Mouse (Mus musculus) midbrain, embryonic 15.5 days (tissue): Measurements from ENCODE around the gene Abcd4. TPM values are rescaled to one million over a fixed set of nuclear protein-coding genes. Genes with fewer than 3 reads are reported as not detected.

Source experiments
- ATAC-seq: fragments of 200-750 bp; cut with Nextera tagmentation; replicated peaks from 2 replicates; pipeline ENCODE4 v1.8.0; 2017; ENCODE audit warnings: moderate TSS enrichment
- H3K27ac ChIP-seq: fragments of 300-500 bp; sonication (generic); 2 replicates; pipeline ENCODE4 v1.5.1; 2015; ENCODE audit warnings: mild to moderate bottlenecking, inconsistent platforms
- H3K27me3 ChIP-seq: fragments of 300-500 bp; sonication (generic); replicated peaks from 2 replicates; pipeline ENCODE4 v1.6.1; 2015; ENCODE audit warnings: inconsistent platforms
- H3K36me3 ChIP-seq: fragments of 300-500 bp; sonication (generic); replicated peaks from 2 replicates; pipeline ENCODE4 v1.6.1; 2015; ENCODE audit warnings: inconsistent platforms
- H3K4me1 ChIP-seq: fragments of 300-500 bp; sonication (generic); 2 replicates; pipeline ENCODE4 v1.6.1; 2015; ENCODE audit warnings: inconsistent platforms
- H3K4me2 ChIP-seq: fragments of 300-500 bp; sonication (generic); 2 replicates; pipeline ENCODE4 v1.6.1; 2015; ENCODE audit warnings: inconsistent platforms, mild to moderate bottlenecking, moderate library complexity
- H3K4me3 ChIP-seq: fragments of 300-500 bp; sonication (generic); 2 replicates; pipeline ENCODE4 v1.5.1; 2015; ENCODE audit warnings: mild to moderate bottlenecking, inconsistent platforms
- H3K9ac ChIP-seq: fragments of 300-500 bp; sonication (generic); 2 replicates; pipeline ENCODE4 v1.6.1; 2015; ENCODE audit warnings: mild to moderate bottlenecking, inconsistent platforms
- H3K9me3 ChIP-seq: fragments of 300-500 bp; sonication (generic); 2 replicates; pipeline ENCODE4 v1.6.1; 2016; ENCODE audit warnings: inconsistent platforms
- WGBS: fragments of 180-500 bp; shearing (Covaris S2); methylation state at CpG from one replicate; pipeline ENCODE4 v1.1.7; 2015; ENCODE audit warnings: mixed read lengths; 5-methylcytosine and 5-hydroxymethylcytosine counted together
- polyA plus RNA-seq: library from polyadenylated mRNA; unstranded; fragments of >200 nt; fragmentation: Nextera tagmentation; extraction: Ambion mirVana; gene quantifications from 2 replicates; pipeline ENCODE4 v1.2.1, GENCODE M21; 2015

Abcd4 gene
- 13.5 and 15.6 TPM in 2 replicates for polyA plus RNA-seq

- Histone ChIP-seq H3K4me1 (peaks cover 13% of the 10 kb centered on the region), H3K4me2 (peak within 1 kb of the TSS; percentile 59), H3K9me3 (no peaks in the 10 kb centered on the region), H3K4me3 (peak within 1 kb of the TSS; percentile 81), H3K9ac (peak within 1 kb of the TSS; percentile 85), H3K27me3 (no peaks in the 10 kb centered on the region), H3K36me3 (no peaks in the 10 kb centered on the region), H3K27ac (peak within 1 kb of the TSS; percentile 48; the same call in 1 of the 2 replicates)
- ATAC-seq, result peak; percentile 98
- under 1% methylated on average over 34 of the region's 34 CpGs for WGBS
Measured at GRCm38 (mm10) chr12:84616977-84617630, at the start of gene Abcd4. Abcd4 (minus strand) TSS chr12:84617413.

- no peak overlapping the region for H3K9ac ChIP-seq
- 9% methylated on average over 3 of the region's 3 CpGs for WGBS
- H3K4me3 ChIP-seq, result no peak overlapping the region
- H3K27ac ChIP-seq, result no peak overlapping the region
- no peaks in the 10 kb centered on the region for H3K9me3 ChIP-seq
- H3K4me1 ChIP-seq, result no peaks in the 10 kb centered on the region
- no peak; the same call in 1 of the 2 replicates for ATAC-seq
- H3K27me3 ChIP-seq, result no peaks in the 10 kb centered on the region; the same call in 1 of the 2 replicates
- no peak overlapping the region for H3K4me2 ChIP-seq
- H3K36me3 ChIP-seq, result no peaks in the 10 kb centered on the region
Measured at GRCm38 (mm10) chr12:84653912-84654311, 36.7 kb upstream of the Abcd4 start.

GRCm38 (mm10) chr12:84650234-84650633, 33.0 kb upstream of the Abcd4 start:
- Histone ChIP-seq H3K4me3 (no peak overlapping the region), H3K4me1 (no peaks in the 10 kb centered on the region), H3K9ac (no peak overlapping the region), H3K27ac (no peak overlapping the region), H3K9me3 (no peaks in the 10 kb centered on the region), H3K27me3 (no peaks in the 10 kb centered on the region; the same call in 1 of the 2 replicates), H3K36me3 (no peaks in the 10 kb centered on the region), H3K4me2 (no peak overlapping the region)
- 87% methylated on average over 13 of the region's 13 CpGs for WGBS
- ATAC-seq, result no peak

GRCm38 (mm10) chr12:84640654-84641053, 23.4 kb upstream of the Abcd4 start, which contains the start of gene Vrtn:
Vrtn (plus strand) TSS chr12:84641019.
- no peaks in the 10 kb centered on the region for H3K9me3 ChIP-seq
- peaks cover 7% of the 10 kb centered on the region; the same call in 1 of the 2 replicates for H3K4me1 ChIP-seq
- H3K4me2 ChIP-seq, result no peak within 1 kb of the TSS
- ATAC-seq, result no peak
- H3K36me3 ChIP-seq, result no peaks in the 10 kb centered on the region
- 9% methylated on average over 9 of the region's 9 CpGs for WGBS
- no peak within 1 kb of the TSS for H3K4me3 ChIP-seq
- peaks cover 45% of the 10 kb centered on the region for H3K27me3 ChIP-seq
- H3K9ac ChIP-seq, result no peak within 1 kb of the TSS
- no peak within 1 kb of the TSS for H3K27ac ChIP-seq

- no peaks in the 10 kb centered on the region for H3K9me3 ChIP-seq
- no peak overlapping the region for H3K27ac ChIP-seq
- no peak overlapping the region for H3K9ac ChIP-seq
- peaks cover 45% of the 10 kb centered on the region for H3K27me3 ChIP-seq
- no peak overlapping the region for H3K4me3 ChIP-seq
- 9% methylated on average over 6 of the region's 6 CpGs for WGBS
- no peak overlapping the region for H3K4me2 ChIP-seq
- peaks cover 7% of the 10 kb centered on the region; the same call in 1 of the 2 replicates for H3K4me1 ChIP-seq
- no peak for ATAC-seq
- no peaks in the 10 kb centered on the region for H3K36me3 ChIP-seq
Measured at GRCm38 (mm10) chr12:84640253-84640652, 23.0 kb upstream of the Abcd4 start.

- no peaks in the 10 kb centered on the region for H3K4me1 ChIP-seq
- no peak overlapping the region for H3K9ac ChIP-seq
- no peak for ATAC-seq
- WGBS, result 76% methylated on average over 3 of the region's 3 CpGs
- H3K27ac ChIP-seq, result no peak overlapping the region
- no peaks in the 10 kb centered on the region for H3K27me3 ChIP-seq
- no peak overlapping the region for H3K4me3 ChIP-seq
- no peak overlapping the region for H3K4me2 ChIP-seq
- no peaks in the 10 kb centered on the region for H3K36me3 ChIP-seq
- H3K9me3 ChIP-seq, result no peaks in the 10 kb centered on the region
Measured at GRCm38 (mm10) chr12:84631867-84632266, 14.7 kb upstream of the Abcd4 start.

GRCm38 (mm10) chr12:84625116-84625515, 7.9 kb upstream of the Abcd4 start:
- H3K9ac ChIP-seq, result no peak overlapping the region; the same call in 1 of the 2 replicates
- peak overlapping the region; percentile 37 for H3K4me2 ChIP-seq
- 5% methylated on average over 9 of the region's 9 CpGs for WGBS
- H3K9me3 ChIP-seq, result no peaks in the 10 kb centered on the region
- peaks cover 9% of the 10 kb centered on the region for H3K4me1 ChIP-seq
- no peak for ATAC-seq
- no peaks in the 10 kb centered on the region for H3K36me3 ChIP-seq
- no peak overlapping the region; the same call in 1 of the 2 replicates for H3K27ac ChIP-seq
- no peaks in the 10 kb centered on the region for H3K27me3 ChIP-seq
- no peak overlapping the region for H3K4me3 ChIP-seq

- Histone ChIP-seq H3K9ac (no peak overlapping the region), H3K27me3 (no peaks in the 10 kb centered on the region), H3K9me3 (no peaks in the 10 kb centered on the region), H3K4me1 (peaks cover 9% of the 10 kb centered on the region), H3K4me3 (no peak overlapping the region), H3K4me2 (no peak overlapping the region), H3K27ac (no peak overlapping the region), H3K36me3 (no peaks in the 10 kb centered on the region)
- 19% methylated on average over 8 of the region's 8 CpGs for WGBS
- no peak for ATAC-seq
Measured at GRCm38 (mm10) chr12:84624601-84625000, 7.4 kb upstream of the Abcd4 start.

GRCm38 (mm10) chr12:84620975-84621374, 3.8 kb upstream of the Abcd4 start:
- Histone ChIP-seq H3K4me1 (peaks cover 19% of the 10 kb centered on the region), H3K9ac (no peak overlapping the region), H3K4me3 (no peak overlapping the region), H3K4me2 (no peak overlapping the region), H3K9me3 (no peaks in the 10 kb centered on the region), H3K36me3 (no peaks in the 10 kb centered on the region), H3K27me3 (no peaks in the 10 kb centered on the region), H3K27ac (no peak overlapping the region)
- no peak for ATAC-seq

GRCm38 (mm10) chr12:84617663-84618062, 450 bp upstream of the Abcd4 start:
- Histone ChIP-seq H3K9ac (peak overlapping the region; percentile 24; the same call in 1 of the 2 replicates), H3K36me3 (no peaks in the 10 kb centered on the region), H3K27me3 (no peaks in the 10 kb centered on the region), H3K4me2 (peak overlapping the region; percentile 59), H3K27ac (no peak overlapping the region), H3K9me3 (no peaks in the 10 kb centered on the region), H3K4me1 (peaks cover 13% of the 10 kb centered on the region), H3K4me3 (peak overlapping the region; percentile 81)
- ATAC-seq, result peak; percentile 70
- 5% methylated on average over 10 of the region's 10 CpGs for WGBS

- ATAC-seq, result no peak
- Histone ChIP-seq H3K9ac (no peak overlapping the region), H3K27me3 (no peaks in the 10 kb centered on the region), H3K4me2 (no peak overlapping the region), H3K27ac (no peak overlapping the region), H3K36me3 (no peaks in the 10 kb centered on the region), H3K9me3 (no peaks in the 10 kb centered on the region), H3K4me1 (peaks cover 13% of the 10 kb centered on the region), H3K4me3 (no peak overlapping the region)
- 79% methylated on average over 7 of the region's 7 CpGs for WGBS
Measured at GRCm38 (mm10) chr12:84614524-84614923, 2.7 kb downstream of the Abcd4 start.

- peaks cover 13% of the 10 kb centered on the region for H3K4me1 ChIP-seq
Measured at GRCm38 (mm10) chr12:84614001-84614400, 3.2 kb downstream of the Abcd4 start.

GRCm38 (mm10) chr12:84612518-84612917, 4.7 kb downstream of the Abcd4 start:
- H3K27me3 ChIP-seq, result no peaks in the 10 kb centered on the region
- H3K27ac ChIP-seq, result no peak overlapping the region
- no peak overlapping the region for H3K4me3 ChIP-seq
- no peaks in the 10 kb centered on the region for H3K36me3 ChIP-seq
- WGBS, result 75% methylated on average over 8 of the region's 8 CpGs
- H3K4me2 ChIP-seq, result no peak overlapping the region
- no peak overlapping the region for H3K9ac ChIP-seq
- peaks cover 9% of the 10 kb centered on the region for H3K4me1 ChIP-seq
- no peak for ATAC-seq
- no peaks in the 10 kb centered on the region for H3K9me3 ChIP-seq

More at GRCm38 (mm10) chr12:84614001-84614400, 3.2 kb downstream of the Abcd4 start:
- Histone ChIP-seq H3K27ac (no peak overlapping the region), H3K4me2 (no peak overlapping the region), H3K4me3 (no peak overlapping the region), H3K9me3 (no peaks in the 10 kb centered on the region), H3K27me3 (no peaks in the 10 kb centered on the region), H3K36me3 (no peaks in the 10 kb centered on the region), H3K9ac (no peak overlapping the region)
- WGBS, result 87% methylated on average over 11 of the region's 11 CpGs
- no peak for ATAC-seq
